Mouse (Mus musculus) adrenal gland, adult (tissue): ENCODE measurements around the gene Dffb.
A peak's percentile ranks its signal among the peaks of the same experiment; 100 is the strongest.

Source experiments
- DNase-seq, 2 experiments: peaks; one replicate each; pipeline ENCODE4 v3.0.0; 2022 to 2023; ENCODE audit warnings: low spot score in 1 of 2; ENCODE audit not compliant: inconsistent age in 2 of 2

Gene Dffb

GRCm38 (mm10) chr4:153974431-153975291 is at the start of gene Dffb, which contains the start of gene Cep104:
Dffb (minus strand) TSS chr4:153975126.
Cep104 (plus strand) TSS chr4:153975194.
- peak; percentile 95 to 98 for DNase-seq

- DNase-seq = peak; percentile 39 to 64
These were observed 49.1 kb upstream of the Dffb start for GRCm38 (mm10) chr4:154023754-154024601.

GRCm38 (mm10) chr4:154022844-154023243 is 47.9 kb upstream of the Dffb start:
- no peak for DNase-seq

GRCm38 (mm10) chr4:154022407-154022806 is 47.5 kb upstream of the Dffb start:
- peak; percentile 57 to 58 for DNase-seq

GRCm38 (mm10) chr4:154021432-154021831 is 46.5 kb upstream of the Dffb start:
- peak in 1 of 2 experiments; percentile 33 for DNase-seq

GRCm38 (mm10) chr4:154019571-154019970 is 44.6 kb upstream of the Dffb start:
- peak; percentile 46 to 84 for DNase-seq

GRCm38 (mm10) chr4:154015476-154015875 is 40.5 kb upstream of the Dffb start:
- DNase-seq = no peak

- peak; percentile 43 to 67 for DNase-seq
These were observed 37.4 kb upstream of the Dffb start for GRCm38 (mm10) chr4:154012132-154012882.

GRCm38 (mm10) chr4:154011646-154012089 is 36.7 kb upstream of the Dffb start, which contains the start of gene Lrrc47:
Lrrc47 (plus strand) TSS chr4:154011731.
- DNase-seq = peak; percentile 89 to 95

GRCm38 (mm10) chr4:154010907-154011645 is 36.1 kb upstream of the Dffb start:
- no peak for DNase-seq

GRCm38 (mm10) chr4:154007759-154008158 is 32.8 kb upstream of the Dffb start:
- DNase-seq = peak in 1 of 2 experiments; percentile 52

GRCm38 (mm10) chr4:154006264-154006663 is 31.3 kb upstream of the Dffb start:
- no peak for DNase-seq

- no peak for DNase-seq
These were observed 30.6 kb upstream of the Dffb start for GRCm38 (mm10) chr4:154005488-154005887.

- DNase-seq = no peak
These were observed 18.6 kb upstream of the Dffb start for GRCm38 (mm10) chr4:153993505-153993904.

- DNase-seq = peak; percentile 30 to 53
These were observed 17.8 kb upstream of the Dffb start for GRCm38 (mm10) chr4:153992715-153993114.

GRCm38 (mm10) chr4:153980470-153980869 is 5.5 kb upstream of the Dffb start:
- DNase-seq = no peak

GRCm38 (mm10) chr4:153979243-153979642 is 4.3 kb upstream of the Dffb start:
- no peak for DNase-seq

- no peak for DNase-seq
These were observed 842 bp upstream of the Dffb start for GRCm38 (mm10) chr4:153975768-153976167.

GRCm38 (mm10) chr4:153975292-153975662 is 351 bp upstream of the Dffb start:
- DNase-seq = no peak

GRCm38 (mm10) chr4:153968063-153968462 is 6.9 kb downstream of the Dffb start:
- DNase-seq = no peak
